Mouse (Mus musculus) midbrain, embryonic 10.5 days (tissue): ENCODE data around the gene Hmcn2. TPM values are rescaled to one million over a fixed set of nuclear protein-coding genes. Genes with fewer than 3 reads are reported as not detected.

Source experiments
- DNase-seq: peaks from one replicate; pipeline ENCODE4 v3.0.0-alpha.2; 2017; ENCODE audit warnings: low spot score
- H3K27ac ChIP-seq: fragments of 300-500 bp; sonication (generic); replicated peaks from 2 replicates; pipeline ENCODE4 v1.5.1; 2016; ENCODE audit warnings: mild to moderate bottlenecking
- H3K27me3 ChIP-seq: fragments of 300-500 bp; sonication (generic); 2 replicates; pipeline ENCODE4 v1.6.1; 2016; ENCODE audit warnings: low read depth, mild to moderate bottlenecking; ENCODE audit not compliant: poor library complexity, severe bottlenecking
- H3K36me3 ChIP-seq: fragments of 300-500 bp; sonication (generic); 2 replicates; pipeline ENCODE4 v1.6.1; 2016; ENCODE audit warnings: mild to moderate bottlenecking, moderate library complexity
- H3K4me1 ChIP-seq: fragments of 300-500 bp; sonication (generic); 2 replicates; pipeline ENCODE4 v1.6.1; 2016
- H3K4me3 ChIP-seq: fragments of 300-500 bp; sonication (generic); 2 replicates; pipeline ENCODE4 v1.5.1; 2016; ENCODE audit warnings: mild to moderate bottlenecking, moderate library complexity
- H3K9me3 ChIP-seq: fragments of 300-500 bp; sonication (generic); replicated peaks from 2 replicates; pipeline ENCODE4 v1.6.1; 2016; ENCODE audit warnings: mild to moderate bottlenecking
- WGBS: fragments of 180-500 bp; shearing (Covaris S2); methylation state at CpG from one replicate; pipeline ENCODE4 v1.1.7; 2016; 5-methylcytosine and 5-hydroxymethylcytosine counted together
- polyA plus RNA-seq: library from polyadenylated mRNA; unstranded; fragments of >200 nt; fragmentation: Nextera tagmentation; extraction: Ambion mirVana; gene quantifications from 2 replicates; pipeline ENCODE4 v1.2.1, GENCODE M21; 2016

Gene Hmcn2
- polyA plus RNA-seq, 1 experiment from 2014 or later = 0.06 TPM

- Histone ChIP-seq H3K4me1 (peaks cover 30% of the 10 kb centered on the region), H3K4me3 (no peak overlapping the region), H3K27me3 (peaks cover 95% of the 10 kb centered on the region), H3K9me3 (no peaks in the 10 kb centered on the region), H3K27ac (no peak overlapping the region), H3K36me3 (no peaks in the 10 kb centered on the region)
- 20% methylated on average over 5 of the region's 5 CpGs for WGBS
- DNase-seq = peak; percentile 87
These were observed 170.0 kb downstream of the Hmcn2 start for GRCm38 (mm10) chr2:31484187-31484586.

DNA sequence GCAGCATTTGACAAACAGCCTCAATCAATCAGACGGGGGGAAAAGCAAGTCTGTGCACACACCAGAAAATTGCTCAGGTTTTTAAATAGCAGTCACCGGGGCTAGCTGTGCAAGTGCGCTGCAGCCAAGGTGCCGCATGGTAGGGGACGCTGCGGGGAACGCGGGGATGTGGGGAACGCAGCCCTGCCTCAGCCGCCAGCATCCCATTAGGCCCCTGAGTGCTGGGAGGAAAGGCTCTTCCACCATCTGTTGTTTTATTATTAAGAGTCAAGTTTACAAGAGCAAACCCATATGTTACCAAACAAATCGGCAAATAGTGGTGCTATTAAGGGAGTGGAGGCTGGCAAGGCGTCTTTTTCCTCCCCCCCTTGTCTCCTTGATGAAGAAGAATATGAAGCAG lies 175.0 kb downstream of the Hmcn2 start:
- no peaks in the 10 kb centered on the region for H3K36me3 ChIP-seq
- 52% methylated on average over 12 of the region's 12 CpGs for WGBS
- H3K27me3 ChIP-seq = peaks cover 100% of the 10 kb centered on the region
- peaks cover 54% of the 10 kb centered on the region for H3K4me1 ChIP-seq
- no peak for DNase-seq
- 0 out of 2 replicates have a peak, but pooled peaks cover 4% of the 10 kb centered on the region for H3K9me3 ChIP-seq
- no peak overlapping the region for H3K27ac ChIP-seq
- no peak overlapping the region for H3K4me3 ChIP-seq

- Histone ChIP-seq H3K36me3 (no peaks in the 10 kb centered on the region), H3K4me3 (no peak overlapping the region), H3K4me1 (peaks cover 59% of the 10 kb centered on the region), H3K27ac (no peak overlapping the region), H3K27me3 (peaks cover 100% of the 10 kb centered on the region), H3K9me3 (0 out of 2 replicates have a peak, but pooled peaks cover 4% of the 10 kb centered on the region)
- no peak for DNase-seq
- WGBS = 84% methylated on average over 2 of the region's 2 CpGs
These were observed 176.3 kb downstream of the Hmcn2 start for GRCm38 (mm10) chr2:31490556-31490955.

GRCm38 (mm10) chr2:31492308-31492707 lies 178.1 kb downstream of the Hmcn2 start:
- H3K4me3 ChIP-seq = no peak overlapping the region
- DNase-seq = no peak
- no peak overlapping the region for H3K27ac ChIP-seq
- H3K4me1 ChIP-seq = peaks cover 74% of the 10 kb centered on the region
- H3K9me3 ChIP-seq = 0 out of 2 replicates have a peak, but pooled peaks cover 4% of the 10 kb centered on the region
- WGBS = 91% methylated on average over 8 of the region's 8 CpGs
- H3K36me3 ChIP-seq = no peaks in the 10 kb centered on the region
- H3K27me3 ChIP-seq = peaks cover 100% of the 10 kb centered on the region

- Histone ChIP-seq H3K4me3 (no peak overlapping the region), H3K4me1 (peaks cover 74% of the 10 kb centered on the region), H3K27ac (peak overlapping the region; percentile 28; the same call in 1 of the 2 replicates), H3K36me3 (no peaks in the 10 kb centered on the region), H3K27me3 (peaks cover 100% of the 10 kb centered on the region), H3K9me3 (0 out of 2 replicates have a peak, but pooled peaks cover 4% of the 10 kb centered on the region)
- 53% methylated on average over 11 of the region's 11 CpGs for WGBS
- no peak for DNase-seq
These were observed 179.0 kb downstream of the Hmcn2 start for GRCm38 (mm10) chr2:31493243-31493642.

GRCm38 (mm10) chr2:31494315-31494714 lies 180.1 kb downstream of the Hmcn2 start:
- no peak for DNase-seq
- Histone ChIP-seq H3K9me3 (0 out of 2 replicates have a peak, but pooled peaks cover 4% of the 10 kb centered on the region), H3K36me3 (no peaks in the 10 kb centered on the region), H3K4me3 (peak overlapping the region; percentile 22; the same call in 1 of the 2 replicates), H3K4me1 (peaks cover 74% of the 10 kb centered on the region), H3K27ac (peak overlapping the region; percentile 57), H3K27me3 (peaks cover 100% of the 10 kb centered on the region)
- WGBS = 43% methylated on average over 5 of the region's 5 CpGs

- H3K27me3 ChIP-seq = peaks cover 100% of the 10 kb centered on the region
- peak; percentile 57 for DNase-seq
- 0 out of 2 replicates have a peak overlapping the region, but pooled peaks have one; percentile 21 for H3K4me3 ChIP-seq
These were observed 180.8 kb downstream of the Hmcn2 start for GRCm38 (mm10) chr2:31495046-31495476.

GRCm38 (mm10) chr2:31496141-31496540 lies 181.9 kb downstream of the Hmcn2 start:
- DNase-seq = no peak
- H3K27ac ChIP-seq = no peak overlapping the region
- 77% methylated on average over 1 of the region's 1 CpGs for WGBS
- H3K36me3 ChIP-seq = no peaks in the 10 kb centered on the region
- 0 out of 2 replicates have a peak, but pooled peaks cover 4% of the 10 kb centered on the region for H3K9me3 ChIP-seq
- H3K4me3 ChIP-seq = no peak overlapping the region
- peaks cover 84% of the 10 kb centered on the region for H3K4me1 ChIP-seq
- peaks cover 100% of the 10 kb centered on the region for H3K27me3 ChIP-seq

More at GRCm38 (mm10) chr2:31495046-31495476, 180.8 kb downstream of the Hmcn2 start:
- Histone ChIP-seq H3K4me1 (peaks cover 74% of the 10 kb centered on the region), H3K9me3 (0 out of 2 replicates have a peak, but pooled peaks cover 4% of the 10 kb centered on the region), H3K27ac (peak overlapping the region; percentile 57), H3K36me3 (no peaks in the 10 kb centered on the region)
- WGBS = 43% methylated on average over 13 of the region's 13 CpGs

DNA sequence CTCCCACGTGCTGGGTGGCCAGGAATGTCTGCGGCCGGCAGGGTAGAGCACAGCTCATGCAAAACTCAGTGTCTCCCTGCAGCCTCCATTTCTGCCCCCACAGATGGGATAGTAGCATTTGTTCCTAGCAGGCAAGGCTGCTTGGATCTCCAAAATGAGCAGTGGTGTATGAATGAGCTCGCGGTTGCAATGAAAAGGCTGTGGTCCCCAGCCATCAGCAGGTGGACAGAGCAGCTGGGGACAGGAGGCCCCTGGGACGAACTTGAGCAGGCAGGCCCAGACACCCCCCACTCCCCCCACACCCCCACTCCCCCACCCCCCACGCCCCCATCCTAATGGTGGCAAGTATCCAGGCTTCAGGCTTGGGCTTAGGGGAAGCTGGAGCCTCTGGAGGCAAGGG lies 182.9 kb downstream of the Hmcn2 start:
- no peaks in the 10 kb centered on the region for H3K36me3 ChIP-seq
- peaks cover 94% of the 10 kb centered on the region for H3K4me1 ChIP-seq
- DNase-seq = no peak
- peak overlapping the region; percentile 65 for H3K27ac ChIP-seq
- 0 out of 2 replicates have a peak, but pooled peaks cover 3% of the 10 kb centered on the region for H3K9me3 ChIP-seq
- WGBS = 50% methylated on average over 7 of the region's 7 CpGs
- no peak overlapping the region for H3K4me3 ChIP-seq
- peaks cover 100% of the 10 kb centered on the region for H3K27me3 ChIP-seq

DNA sequence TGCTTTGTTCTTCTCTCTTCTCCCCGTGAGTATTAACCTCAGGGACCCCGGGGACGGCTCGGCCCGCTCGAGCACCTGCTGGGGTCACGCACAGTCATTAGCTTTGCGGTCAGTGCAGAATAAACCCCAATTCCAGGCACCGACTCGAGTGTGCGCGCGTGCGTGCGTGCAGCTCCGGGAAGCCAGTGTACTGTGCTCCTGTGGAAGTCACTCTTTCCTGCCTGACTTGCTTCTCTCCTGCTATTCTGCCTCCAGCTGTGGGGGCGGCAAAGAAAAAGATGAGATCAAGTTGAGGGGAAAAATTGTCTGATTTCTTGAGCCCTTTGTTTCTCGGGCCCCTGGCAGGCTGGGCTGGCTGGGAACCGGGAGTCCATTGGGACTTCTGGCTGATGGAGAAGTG lies 183.4 kb downstream of the Hmcn2 start:
- no peaks in the 10 kb centered on the region for H3K36me3 ChIP-seq
- peaks cover 100% of the 10 kb centered on the region for H3K27me3 ChIP-seq
- 0 out of 2 replicates have a peak overlapping the region, but pooled peaks have one; percentile 14 for H3K4me3 ChIP-seq
- no peaks in the 10 kb centered on the region for H3K9me3 ChIP-seq
- H3K27ac ChIP-seq = peak overlapping the region; percentile 65
- H3K4me1 ChIP-seq = peaks cover 99% of the 10 kb centered on the region
- DNase-seq = no peak
- WGBS = 63% methylated on average over 19 of the region's 19 CpGs

GRCm38 (mm10) chr2:31499327-31500291 lies 185.4 kb downstream of the Hmcn2 start:
- 21% methylated on average over 21 of the region's 21 CpGs for WGBS
- Histone ChIP-seq H3K4me1 (peaks cover 96% of the 10 kb centered on the region), H3K27ac (peak overlapping the region; percentile 65), H3K4me3 (peak overlapping the region; percentile 34), H3K9me3 (no peaks in the 10 kb centered on the region), H3K36me3 (no peaks in the 10 kb centered on the region), H3K27me3 (peaks cover 100% of the 10 kb centered on the region)
- DNase-seq = no peak

GRCm38 (mm10) chr2:31500292-31501204 lies 186.3 kb downstream of the Hmcn2 start:
- no peaks in the 10 kb centered on the region for H3K9me3 ChIP-seq
- H3K36me3 ChIP-seq = no peaks in the 10 kb centered on the region
- 58% methylated on average over 24 of the region's 24 CpGs for WGBS
- H3K27me3 ChIP-seq = peaks cover 100% of the 10 kb centered on the region
- peak; percentile 78 for DNase-seq
- H3K4me3 ChIP-seq = peak overlapping the region; percentile 34
- H3K27ac ChIP-seq = peak overlapping the region; percentile 65
- peaks cover 96% of the 10 kb centered on the region for H3K4me1 ChIP-seq
